Mouse (Mus musculus) Muller cell, postnatal 12 days (primary cell): ENCODE results near the gene Tram2.

ENCODE experiments used
- DNase-seq: peaks from one replicate; pipeline ENCODE4 v3.0.0-alpha.2; 2015; ENCODE audit errors: inconsistent ontology term

Gene Tram2

GRCm38 (mm10) chr1:21068491-21068890 lies 10.5 kb downstream of the Tram2 start:
- peak; percentile 47 for DNase-seq

GRCm38 (mm10) chr1:21067536-21068221 lies 11.3 kb downstream of the Tram2 start:
- DNase-seq, result no peak

- no peak for DNase-seq
Measured at GRCm38 (mm10) chr1:21064153-21064552, 14.9 kb downstream of the Tram2 start.

- DNase-seq, result no peak
Measured at GRCm38 (mm10) chr1:21059385-21060109, 19.5 kb downstream of the Tram2 start.

GRCm38 (mm10) chr1:21053009-21053408 lies 26.0 kb downstream of the Tram2 start:
- no peak for DNase-seq

GRCm38 (mm10) chr1:21052608-21053007 lies 26.4 kb downstream of the Tram2 start:
- peak; percentile 87 for DNase-seq

GRCm38 (mm10) chr1:21052132-21052545 lies 26.9 kb downstream of the Tram2 start:
- no peak for DNase-seq

GRCm38 (mm10) chr1:21049005-21049404 lies 30.0 kb downstream of the Tram2 start:
- DNase-seq, result no peak

- no peak for DNase-seq
Measured at GRCm38 (mm10) chr1:21048402-21048801, 30.6 kb downstream of the Tram2 start.

GRCm38 (mm10) chr1:21042461-21042860 lies 36.6 kb downstream of the Tram2 start:
- no peak for DNase-seq

- DNase-seq, result no peak
Measured at GRCm38 (mm10) chr1:21040610-21041326, 38.3 kb downstream of the Tram2 start.

GRCm38 (mm10) chr1:21040173-21040572 lies 38.9 kb downstream of the Tram2 start:
- DNase-seq, result no peak

GRCm38 (mm10) chr1:21039564-21039963 lies 39.5 kb downstream of the Tram2 start:
- DNase-seq, result no peak

GRCm38 (mm10) chr1:21037881-21038601 lies 41.0 kb downstream of the Tram2 start:
- DNase-seq, result no peak

- DNase-seq, result no peak
Measured at GRCm38 (mm10) chr1:21035878-21036277, 43.2 kb downstream of the Tram2 start.

GRCm38 (mm10) chr1:21033792-21034119 lies 45.3 kb downstream of the Tram2 start:
- DNase-seq, result no peak

- no peak for DNase-seq
Measured at GRCm38 (mm10) chr1:21033065-21033791, 45.8 kb downstream of the Tram2 start.

- DNase-seq, result no peak
Measured at GRCm38 (mm10) chr1:21031650-21032049, 47.4 kb downstream of the Tram2 start.

- DNase-seq, result no peak
Measured at GRCm38 (mm10) chr1:21029000-21029399, 50.0 kb downstream of the Tram2 start.

- DNase-seq, result no peak
Measured at GRCm38 (mm10) chr1:21026534-21026933, 52.5 kb downstream of the Tram2 start.

- DNase-seq, result no peak
Measured at GRCm38 (mm10) chr1:21025203-21025602, 53.8 kb downstream of the Tram2 start.
